Mouse (Mus musculus) spleen, adult 10 weeks (tissue): ENCODE data around the gene Serpinb3c. TPM values are rescaled to one million over a fixed set of nuclear protein-coding genes. Genes with fewer than 3 reads are reported as not detected.

ENCODE experiments used
- polyA plus RNA-seq: library from polyadenylated mRNA; stranded (reverse); fragments of 350-450 nt; fragmentation: Illumina TruSeq; extraction: RNeasy Lipid Tissue Mini Kit (QIAGEN cat#74804); gene quantifications from one replicate; pipeline ENCODE4 v1.2.3, GENCODE M21; 2015; ENCODE audit warnings: low replicate concordance; ENCODE audit not compliant: insufficient read depth

The Serpinb3c gene
- not detected for polyA plus RNA-seq

GRCm38 (mm10) chr1:107278261-107278660, at the start of gene Serpinb3c, which contains the start of gene Serpinb3b:
Gene Serpinb3c, minus strand, starts transcription at chr1:107278371.
Gene Serpinb3b, minus strand, starts transcription at chr1:107278361.

Other genes with a start within 250 kb of the Serpinb3c start
- not detected for gene Serpinb3a, start 226.1 kb downstream of the Serpinb3c start, polyA plus RNA-seq
- gene Serpinb3d, start 194.9 kb downstream of the Serpinb3c start, polyA plus RNA-seq = not detected
- not detected for gene Serpinb3b, start within 50 bp of the Serpinb3c start, polyA plus RNA-seq
- not detected for gene Serpinb11, start 82.8 kb upstream of the Serpinb3c start, polyA plus RNA-seq
- 4.4 TPM for gene Serpinb7, start 121.3 kb upstream of the Serpinb3c start, polyA plus RNA-seq
- 6.0 TPM for gene Serpinb2, start 233.1 kb upstream of the Serpinb3c start, polyA plus RNA-seq